Mouse (Mus musculus) heart, adult 2 months (tissue): ENCODE measurements around the gene Rtn1. TPM values are rescaled to one million over a fixed set of nuclear protein-coding genes. Genes with fewer than 3 reads are reported as not detected.
A peak's percentile ranks its signal among the peaks of the same experiment; 100 is the strongest.

ENCODE experiments used
- DNase-seq, 2 experiments: peaks; one replicate each; pipeline ENCODE4 v3.0.0; 2021
- H3K27ac ChIP-seq: fragments of 200-600 bp; 2 replicates; pipeline ENCODE4 v1.8.1; 2022
- H3K27me3 ChIP-seq: fragments of 200-500 bp; 2 replicates; pipeline ENCODE4 v1.6.1; 2012; ENCODE audit warnings: mild to moderate bottlenecking, low read length, inconsistent platforms, mixed read lengths; ENCODE audit not compliant: control insufficient read depth, insufficient read depth
- H3K36me3 ChIP-seq: fragments of 200-500 bp; 2 replicates; pipeline ENCODE4 v1.6.1; 2012; ENCODE audit warnings: low read length, inconsistent platforms; ENCODE audit not compliant: control insufficient read depth, insufficient read depth
- H3K4me1 ChIP-seq: fragments of 200-500 bp; 2 replicates; pipeline ENCODE4 v1.6.1; 2011; ENCODE audit warnings: low read length; ENCODE audit not compliant: control insufficient read depth, insufficient read depth
- H3K4me3 ChIP-seq: fragments of 200-600 bp; 2 replicates; pipeline ENCODE4 v1.8.1; 2022
- H3K79me2 ChIP-seq: fragments of 200-500 bp; replicated peaks from 2 replicates; pipeline ENCODE4 v1.6.1; 2012; ENCODE audit warnings: mild to moderate bottlenecking, inconsistent platforms, low read length, moderate library complexity, mixed read lengths; ENCODE audit not compliant: control insufficient read depth, insufficient read depth
- H3K9ac ChIP-seq: fragments of 200-500 bp; 2 replicates; pipeline ENCODE4 v1.6.1; 2012; ENCODE audit warnings: low read depth, mild to moderate bottlenecking, control low read depth, inconsistent platforms, low read length, mixed read lengths
- CTCF ChIP-seq: fragments of 200-600 bp; IDR thresholded peaks from 2 replicates; pipeline ENCODE4 v1.8.1; 2022; ENCODE audit warnings: antibody characterized with exemption, mild to moderate bottlenecking, moderate library complexity
- EP300 ChIP-seq: fragments of 200-500 bp; IDR thresholded peaks from 2 replicates; pipeline ENCODE4 v1.6.1; 2011; ENCODE audit warnings: low read depth, low read length, control low read depth; ENCODE audit not compliant: insufficient read depth
- POLR2A ChIP-seq: fragments of 200-500 bp; IDR thresholded peaks from 2 replicates; pipeline ENCODE4 v1.6.1; 2011; ENCODE audit warnings: mild to moderate bottlenecking, low read depth, low read length, control low read depth; ENCODE audit not compliant: insufficient read depth
- WGBS: fragments of 180-500 bp; shearing (Covaris S2); methylation state at CpG from one replicate; pipeline ENCODE4 v1.1.7; 2018; 5-methylcytosine and 5-hydroxymethylcytosine counted together
- intact Hi-C: fragments of 180-260 bp; cut with DNase I; formaldehyde crosslinking; loops from one replicate; pipeline ENCODE4 v1.15.1; 2025
- long read RNA-seq: library from polyadenylated mRNA; stranded (forward); transcript quantifications from one replicate; pipeline ENCODE4 v2.0.0, GENCODE M21; 2021
- polyA plus RNA-seq: library from polyadenylated mRNA; depleted of rRNA; stranded (reverse); fragments of >200 nt; gene quantifications from 2 replicates; pipeline ENCODE4 v1.2.3, GENCODE M21; 2012; rRNA removed
- total RNA-seq, 2 experiments: library from RNA; stranded (reverse); gene quantifications; 2 replicates each; pipeline ENCODE4 v1.2.3; 2021

Rtn1 gene
- total RNA-seq (1 to 10 TPM; 2.9 to 3.8 TPM), polyA plus RNA-seq (3.5 and 4.2 TPM in 2 replicates)
- long read RNA-seq, partial matches to known transcripts: 1 of 4 reads
- long read RNA-seq, other reads (novel, unspliced or antisense): 0 of 4 reads

GRCm38 (mm10) chr12:72408954-72409353 lies at the start of gene Rtn1:
Rtn1 (minus strand) TSS chr12:72409054.
- 54% methylated on average over 6 of the region's 6 CpGs for WGBS
- intact Hi-C loops: no loop called here
- no peaks in the 10 kb centered on the region for H3K79me2 ChIP-seq
- no peak for DNase-seq
- no peaks in the 10 kb centered on the region for H3K36me3 ChIP-seq
- peak within 1 kb of the TSS; percentile 65 for H3K9ac ChIP-seq
- peak within 1 kb of the TSS; percentile 54 for H3K4me3 ChIP-seq
- H3K4me1 ChIP-seq: peaks cover 1% of the 10 kb centered on the region; the same call in 1 of the 2 replicates
- TF ChIP-seq EP300 (no peak), POLR2A (no peak), CTCF (no peak)
- H3K27me3 ChIP-seq: peaks cover 6% of the 10 kb centered on the region
- no peak within 1 kb of the TSS for H3K27ac ChIP-seq

GRCm38 (mm10) chr12:72453941-72454340 lies 45.1 kb upstream of the Rtn1 start:
- intact Hi-C loops: no loop called here
- no peak overlapping the region for H3K27ac ChIP-seq
- 64% methylated on average over 17 of the region's 17 CpGs for WGBS
- no peaks in the 10 kb centered on the region for H3K4me1 ChIP-seq
- no peak overlapping the region for H3K9ac ChIP-seq
- DNase-seq: no peak
- no peak overlapping the region for H3K4me3 ChIP-seq
- no peaks in the 10 kb centered on the region for H3K27me3 ChIP-seq
- no peaks in the 10 kb centered on the region for H3K79me2 ChIP-seq
- H3K36me3 ChIP-seq: no peaks in the 10 kb centered on the region
- TF ChIP-seq EP300 (no peak), POLR2A (no peak), CTCF (no peak)

- WGBS: 3% methylated on average over 31 of the region's 31 CpGs
- TF ChIP-seq CTCF (no peak), POLR2A (peak; percentile 67)
These were observed 33.2 kb upstream of the Rtn1 start, which contains the start of gene Lrrc9 for GRCm38 (mm10) chr12:72441839-72442576. Lrrc9 (plus strand) TSS chr12:72441866.

GRCm38 (mm10) chr12:72438961-72439480 lies 30.2 kb upstream of the Rtn1 start:
- Histone ChIP-seq H3K36me3 (no peaks in the 10 kb centered on the region), H3K4me3 (no peak overlapping the region), H3K27me3 (no peaks in the 10 kb centered on the region), H3K79me2 (no peaks in the 10 kb centered on the region), H3K27ac (peak overlapping the region; percentile 48), H3K9ac (no peak overlapping the region), H3K4me1 (peaks cover 2% of the 10 kb centered on the region)
- no peak for TF ChIP-seq POLR2A
- TF ChIP-seq CTCF: no peak
- TF ChIP-seq EP300: no peak
- DNase-seq: no peak
- intact Hi-C loops: loop anchor here (5.0 kb wide), 1 partner anchor 227 kb away; no protein-coding TSS in a partner anchor
- WGBS: 48% methylated on average over 6 of the region's 6 CpGs

More at GRCm38 (mm10) chr12:72441839-72442576, 33.2 kb upstream of the Rtn1 start, which contains the start of gene Lrrc9:
- peak; percentile 70 to 73 for DNase-seq
- H3K4me3 ChIP-seq: peak within 1 kb of the TSS; percentile 43
- H3K79me2 ChIP-seq: no peaks in the 10 kb centered on the region
- intact Hi-C loops: no loop called here
- no peaks in the 10 kb centered on the region for H3K36me3 ChIP-seq
- H3K4me1 ChIP-seq: peaks cover 2% of the 10 kb centered on the region
- H3K27me3 ChIP-seq: no peaks in the 10 kb centered on the region
- H3K27ac ChIP-seq: peak within 1 kb of the TSS; percentile 52
- peak within 1 kb of the TSS; percentile 2 for H3K9ac ChIP-seq

- peaks cover 2% of the 10 kb centered on the region for H3K4me1 ChIP-seq
- intact Hi-C loops: loop anchor here (5.0 kb wide), 1 partner anchor 226 kb away; no protein-coding TSS in a partner anchor
- no peak for TF ChIP-seq EP300
- no peak for TF ChIP-seq CTCF
- no peak for TF ChIP-seq POLR2A
- no peaks in the 10 kb centered on the region for H3K27me3 ChIP-seq
- no peak overlapping the region for H3K4me3 ChIP-seq
- no peak overlapping the region for H3K9ac ChIP-seq
- H3K36me3 ChIP-seq: no peaks in the 10 kb centered on the region
- H3K79me2 ChIP-seq: no peaks in the 10 kb centered on the region
- H3K27ac ChIP-seq: no peak overlapping the region
- WGBS: 74% methylated on average over 10 of the region's 10 CpGs
- no peak for DNase-seq
These were observed 29.0 kb upstream of the Rtn1 start for GRCm38 (mm10) chr12:72437676-72438341.
